Mouse (Mus musculus): ENCODE measurements at regions not wholly inside any gene's neighbourhood (a gene's known extent, or its start where the extent isn't known, plus 50 kb on each side); places are given as distances from the start of the nearest gene placed in this dataset.
A peak's percentile ranks its signal among the peaks of the same experiment; 100 is the strongest.

DNA sequence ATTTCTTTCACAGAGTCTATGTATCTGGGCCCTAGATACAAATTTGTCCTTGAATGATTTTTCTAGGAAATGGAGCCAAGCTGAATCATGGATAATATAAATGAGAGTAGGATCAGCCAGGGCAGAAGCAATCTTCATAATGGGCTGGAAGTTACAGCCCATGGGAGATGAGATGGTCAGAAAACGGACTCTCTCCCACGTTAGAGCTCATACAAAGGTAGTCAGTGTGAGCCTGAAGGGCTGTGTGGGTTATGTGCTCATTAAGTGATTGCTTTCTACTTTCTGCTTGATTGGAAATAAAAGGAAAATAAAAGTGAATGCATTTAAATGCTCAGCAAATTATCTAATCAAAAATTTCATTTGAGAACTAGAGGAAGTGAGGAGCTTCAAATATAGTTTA is 2017.1 kb upstream of the Pcdh20 start:
- no peak for DNase-seq (ENCODE audit: low spot score in 2 of 2)

DNA sequence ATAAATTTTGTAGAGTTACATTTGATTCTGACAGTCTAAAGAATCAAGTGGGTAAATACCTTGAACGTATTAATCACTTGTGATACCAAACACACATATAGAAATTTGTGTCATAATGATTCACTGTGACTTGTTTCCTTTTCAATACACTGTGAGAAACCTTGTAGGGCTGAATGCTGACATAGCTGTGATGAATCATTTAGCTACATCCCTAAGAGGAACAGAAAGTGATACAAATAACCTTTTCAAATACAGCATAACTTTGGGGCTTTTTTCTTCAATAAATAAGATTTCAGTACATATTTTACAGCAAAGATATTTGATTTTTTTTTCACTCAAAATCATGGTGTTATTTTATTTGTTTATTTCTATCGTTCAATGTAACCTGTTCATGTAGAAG is 1976.8 kb upstream of the Pcdh20 start:
- no peak for DNase-seq (ENCODE audit: low spot score in 2 of 2)

GRCm38 (mm10) chr14:90432874-90433543 is 1961.8 kb upstream of the Pcdh20 start:
- DNase-seq (ENCODE audit: low spot score in 2 of 2) = peak; percentile 55 to 75

- DNase-seq (ENCODE audit: low spot score in 2 of 2) = no peak
Observed at GRCm38 (mm10) chr14:90412707-90413106, 1941.5 kb upstream of the Pcdh20 start.

DNA sequence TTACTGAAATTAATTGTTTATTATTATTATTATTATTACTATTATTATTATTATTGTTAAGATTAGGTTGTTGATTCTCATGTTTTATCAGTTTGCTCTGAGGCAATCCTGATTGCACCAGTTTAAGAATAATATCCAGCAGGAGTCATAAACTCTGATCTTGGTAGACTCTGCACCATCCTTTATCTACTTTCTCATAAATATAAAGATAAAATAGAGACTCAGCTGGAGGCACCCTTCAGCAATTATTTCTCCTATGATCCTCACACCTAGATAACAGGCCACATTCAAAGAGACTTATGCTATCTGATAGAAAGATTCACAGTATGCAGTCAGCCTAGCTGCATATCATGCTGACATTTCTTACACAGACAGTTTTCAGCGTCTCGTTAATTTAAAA is 1935.2 kb upstream of the Pcdh20 start:
- DNase-seq (ENCODE audit: low spot score in 2 of 2) = no peak

DNA sequence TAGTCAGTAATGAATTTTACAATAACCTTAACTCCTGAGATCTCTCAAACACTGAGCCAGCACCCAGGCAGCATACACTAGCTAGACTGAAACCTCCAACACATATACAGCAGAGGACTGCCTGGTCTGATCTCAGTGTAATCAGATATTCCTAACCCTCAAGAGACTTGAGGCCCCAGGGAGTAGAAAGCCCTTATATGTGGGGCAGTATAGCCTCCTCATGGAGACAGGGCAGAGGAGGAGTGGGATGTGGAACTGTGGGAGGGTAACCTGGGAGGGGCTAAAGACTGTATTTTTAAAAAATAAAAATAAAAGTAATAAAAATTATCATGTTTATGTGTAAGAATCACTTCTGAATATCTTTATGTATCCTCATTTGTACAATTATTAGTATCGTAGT is 1934.3 kb upstream of the Pcdh20 start:
- DNase-seq (ENCODE audit: low spot score in 2 of 2) = no peak

DNA sequence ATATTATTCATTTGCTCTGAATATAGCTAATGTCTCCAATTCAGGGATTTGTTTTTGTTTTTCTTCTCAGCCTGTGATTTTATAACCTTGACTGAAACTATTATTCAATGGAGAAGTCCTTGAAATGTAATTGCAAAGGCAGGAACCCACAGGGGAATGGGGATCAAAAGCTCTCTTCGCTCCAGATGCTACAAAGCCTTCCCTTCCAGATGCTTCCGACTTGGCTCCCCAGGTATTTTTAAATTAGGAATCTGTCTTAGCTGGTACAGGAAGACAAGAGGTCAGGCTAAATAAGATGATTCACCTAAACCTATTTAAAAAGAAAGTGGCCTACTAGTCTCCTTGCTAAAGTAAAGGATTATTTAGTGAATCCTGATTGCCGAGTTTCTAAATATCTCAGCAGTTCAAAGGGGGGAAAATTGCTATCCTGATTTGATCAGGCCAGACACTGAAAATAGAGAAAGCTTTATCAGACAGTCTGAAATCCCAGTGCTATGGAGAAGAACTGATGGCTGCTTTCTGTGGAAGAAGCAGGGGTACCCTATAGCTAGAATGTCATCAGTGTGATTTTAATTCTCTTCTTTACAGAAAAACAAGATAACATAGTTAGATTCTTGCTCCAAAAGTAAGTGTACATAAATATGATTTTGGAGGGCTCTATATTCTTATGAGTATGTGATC is 1896.2 kb upstream of the Pcdh20 start:
- no peak for DNase-seq (ENCODE audit: low spot score in 2 of 2)

- no peak for DNase-seq (ENCODE audit: low spot score in 2 of 2)
Observed at GRCm38 (mm10) chr14:90334541-90334940, 1863.3 kb upstream of the Pcdh20 start.

DNA sequence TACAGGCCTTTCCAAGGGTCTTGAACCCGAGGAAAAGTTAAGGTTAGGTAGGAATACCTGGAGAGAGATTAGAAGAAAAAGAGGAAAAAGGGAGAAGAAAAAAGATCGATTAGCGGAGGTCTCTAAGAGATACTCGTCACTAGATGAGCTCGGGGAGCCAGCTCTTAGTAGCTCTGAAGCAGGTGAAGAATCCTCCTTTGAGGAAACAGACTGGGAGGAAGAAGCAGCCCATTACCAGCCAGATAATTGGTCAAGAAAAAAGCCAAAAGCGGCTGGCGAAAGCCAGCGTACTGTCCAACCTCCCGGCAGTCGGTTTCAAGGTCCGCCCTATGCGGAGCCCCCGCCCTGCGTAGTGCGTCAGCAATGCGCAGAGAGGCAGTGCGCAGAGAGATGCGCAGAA is 1824.3 kb upstream of the Pcdh20 start:
- DNase-seq (ENCODE audit: low spot score in 2 of 2) = peak; percentile 6 to 14

- no peak for DNase-seq (ENCODE audit: low spot score in 2 of 2)
Observed at GRCm38 (mm10) chr14:90246042-90246441, 1774.8 kb upstream of the Pcdh20 start.

DNA sequence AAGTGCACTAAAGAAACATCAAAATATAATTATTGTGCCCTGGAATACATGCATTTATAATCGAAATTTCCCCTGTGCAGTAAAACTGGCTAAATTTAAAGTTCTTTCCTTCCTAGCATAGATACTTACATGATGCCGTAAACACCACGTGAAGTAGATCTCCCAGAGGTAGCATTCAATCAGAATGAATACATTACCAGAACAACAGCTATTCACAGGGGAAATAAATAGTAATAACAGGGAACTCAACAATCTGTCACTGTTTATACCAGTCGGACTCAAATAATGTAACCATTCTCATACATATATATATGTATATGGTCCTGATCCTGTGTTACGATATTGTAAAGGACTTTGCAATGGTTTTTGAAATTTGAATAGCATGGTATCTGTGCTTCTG is 1761.5 kb upstream of the Pcdh20 start:
- no peak for DNase-seq (ENCODE audit: low spot score in 2 of 2)

GRCm38 (mm10) chr14:90200294-90200693 is 1729.1 kb upstream of the Pcdh20 start:
- DNase-seq (ENCODE audit: low spot score in 2 of 2) = no peak

DNA sequence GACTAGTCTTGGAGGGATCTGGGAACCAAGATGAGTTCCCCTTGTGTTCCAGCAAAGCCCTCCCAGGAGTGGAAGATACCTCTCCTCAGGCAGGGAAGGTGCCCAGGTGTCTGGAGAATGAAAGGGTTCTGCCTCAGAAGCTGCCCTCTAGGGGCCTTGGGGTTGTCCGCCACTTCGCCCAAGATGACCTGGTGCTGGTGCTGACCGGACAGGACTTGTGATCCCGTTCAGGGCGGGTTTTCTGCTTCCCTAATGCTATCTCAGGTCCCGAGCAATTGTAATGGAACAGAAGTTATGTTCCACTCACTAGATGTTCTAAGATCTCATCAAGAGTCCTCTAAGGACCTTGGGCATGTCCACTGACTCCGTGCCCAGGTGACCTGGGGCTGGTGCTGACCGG is 1726.6 kb upstream of the Pcdh20 start:
- DNase-seq (ENCODE audit: low spot score in 2 of 2) = no peak

DNA sequence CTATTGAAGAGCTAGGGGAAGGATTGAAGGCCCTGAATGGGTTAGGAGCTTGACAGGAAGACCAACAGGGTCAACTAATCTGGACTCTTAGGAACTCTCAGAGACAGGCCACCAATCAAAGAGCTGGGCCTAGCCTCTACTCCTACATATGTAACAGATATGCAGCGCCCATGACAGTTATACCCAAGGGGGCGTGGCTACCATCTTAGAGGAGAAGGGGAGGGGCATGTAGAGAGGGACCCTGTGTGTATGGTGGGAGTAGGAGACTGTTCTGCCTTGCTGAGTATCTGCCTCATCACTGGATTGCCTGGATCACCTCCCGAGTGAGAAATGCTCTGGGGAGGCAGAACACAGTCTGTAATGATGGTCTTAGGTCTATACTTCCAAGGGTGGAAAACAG is 1701.5 kb upstream of the Pcdh20 start:
- DNase-seq (ENCODE audit: low spot score in 2 of 2) = no peak

All from layer of hippocampus, postnatal 10 days (tissue).